Mouse (Mus musculus) limb, embryonic 14.5 days (tissue): ENCODE data around the gene Sln. TPM values are rescaled to one million over a fixed set of nuclear protein-coding genes. Genes with fewer than 3 reads are reported as not detected.

Experiments
- ATAC-seq: fragments of 200-750 bp; cut with Nextera tagmentation; 2 replicates; pipeline ENCODE4 v1.8.0; 2017; ENCODE audit warnings: low read depth, moderate number of reproducible peaks, moderate TSS enrichment; ENCODE audit not compliant: low FRiP score
- DNase-seq: peaks from one replicate; pipeline ENCODE4 v3.0.0-alpha.2; 2015; ENCODE audit warnings: low spot score
- H3K27ac ChIP-seq: fragments of 300-500 bp; sonication (generic); replicated peaks from 2 replicates; pipeline ENCODE4 v1.5.1; 2014; ENCODE audit warnings: low read depth, mild to moderate bottlenecking, low read length, moderate library complexity, mixed read lengths
- H3K27me3 ChIP-seq: fragments of 300-500 bp; sonication (generic); 2 replicates; pipeline ENCODE4 v1.6.1; 2014; ENCODE audit warnings: low read length, mixed read lengths; ENCODE audit not compliant: control insufficient read depth, insufficient read depth
- H3K36me3 ChIP-seq: fragments of 300-500 bp; sonication (generic); 2 replicates; pipeline ENCODE4 v1.6.1; 2014; ENCODE audit warnings: mild to moderate bottlenecking, low read length, moderate library complexity, mixed read lengths; ENCODE audit not compliant: control insufficient read depth, insufficient read depth
- H3K4me1 ChIP-seq: fragments of 300-500 bp; sonication (generic); 2 replicates; pipeline ENCODE4 v1.6.1; 2014; ENCODE audit warnings: antibody characterized with exemption, low read length, mixed read lengths; ENCODE audit not compliant: control insufficient read depth, insufficient read depth
- H3K4me2 ChIP-seq: fragments of 300-500 bp; sonication (generic); replicated peaks from 2 replicates; pipeline ENCODE4 v1.6.1; 2014; ENCODE audit warnings: low read depth, mild to moderate bottlenecking, low read length, moderate library complexity; ENCODE audit not compliant: severe bottlenecking
- H3K4me3 ChIP-seq: fragments of 300-500 bp; sonication (generic); replicated peaks from 2 replicates; pipeline ENCODE4 v1.5.1; 2014; ENCODE audit warnings: low read length
- H3K9ac ChIP-seq: fragments of 300-500 bp; sonication (generic); 2 replicates; pipeline ENCODE4 v1.6.1; 2014; ENCODE audit warnings: mild to moderate bottlenecking, low read depth, low read length, moderate library complexity; ENCODE audit not compliant: severe bottlenecking
- H3K9me3 ChIP-seq: fragments of 300-500 bp; sonication (generic); 2 replicates; pipeline ENCODE4 v1.6.1; 2016; ENCODE audit warnings: low read length; ENCODE audit not compliant: control insufficient read depth
- POLR2A ChIP-seq: fragments of 200-500 bp; IDR thresholded peaks from 2 replicates; pipeline ENCODE4 v1.8.0; 2012; ENCODE audit warnings: inconsistent platforms, mild to moderate bottlenecking, moderate library complexity, borderline replicate concordance; ENCODE audit not compliant: insufficient read depth, insufficient read length; ENCODE audit errors: extremely low read depth
- WGBS: fragments of 180-500 bp; shearing (Covaris S2); extraction: QIAGEN DNeasy Blood & Tissue Kit; methylation state at CpG from one replicate; pipeline ENCODE4 v1.1.7; 2014; 5-methylcytosine and 5-hydroxymethylcytosine counted together
- polyA plus RNA-seq, 2 experiments: library from polyadenylated mRNA; depleted of rRNA in 1 of 2; stranded (reverse) in 1 of 2; unstranded in 1 of 2; fragments of >200 nt; fragmentation: Nextera tagmentation in 1 of 2; extraction: Ambion mirVana in 1 of 2; gene quantifications; 2 replicates each; pipeline versions ENCODE4 v1.2.1 to v1.2.3; 2012 to 2014

Gene Sln
- polyA plus RNA-seq, 2 experiments, result 33.4 to 100 TPM

DNA sequence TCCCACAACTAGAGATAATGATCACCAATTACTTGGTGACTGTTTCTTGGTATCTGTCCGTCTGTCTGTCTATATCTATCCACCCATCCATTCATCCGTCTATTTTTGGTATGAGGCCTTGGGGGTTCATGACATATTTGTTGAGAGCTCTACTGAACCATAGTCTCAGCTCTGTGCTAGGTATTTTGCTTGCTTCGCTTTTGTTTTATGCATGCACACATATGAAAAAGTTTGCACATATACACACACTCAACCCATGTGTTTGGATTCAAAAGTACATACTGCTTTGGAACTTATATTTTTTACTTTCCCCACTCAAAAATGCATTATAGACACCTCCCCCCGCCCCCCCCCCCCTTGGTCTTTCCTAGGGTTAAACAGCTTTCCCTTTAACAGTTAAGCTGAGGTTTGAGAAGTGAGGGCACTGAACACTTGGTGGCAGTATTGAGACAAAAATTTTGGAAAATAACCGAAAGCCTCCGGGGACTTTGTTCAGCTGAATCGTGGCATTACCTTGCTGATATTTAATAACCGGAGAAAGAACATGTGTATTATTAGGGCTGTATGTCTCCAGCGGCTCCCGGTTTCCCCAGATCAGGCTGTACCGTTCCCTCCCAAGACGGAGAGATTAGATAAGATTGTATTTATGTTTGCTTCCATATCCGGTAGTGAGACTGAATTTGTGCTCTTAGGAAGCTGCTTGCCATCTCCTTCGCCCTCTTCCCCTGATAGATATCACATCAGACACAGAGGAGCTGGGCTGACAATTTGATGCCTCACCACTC lies 20.7 kb upstream of the Sln start:
- Histone ChIP-seq H3K27ac (no peak overlapping the region), H3K36me3 (no peaks in the 10 kb centered on the region), H3K9ac (peak overlapping the region; percentile 52), H3K9me3 (no peaks in the 10 kb centered on the region), H3K4me1 (no peaks in the 10 kb centered on the region), H3K4me2 (peak overlapping the region; percentile 43), H3K27me3 (no peaks in the 10 kb centered on the region), H3K4me3 (peak overlapping the region; percentile 37)
- 17% methylated on average over 14 of the region's 14 CpGs for WGBS
- ATAC-seq, result no peak; the same call in 1 of the 2 replicates
- no peak for TF ChIP-seq POLR2A
- peak; percentile 75 for DNase-seq

DNA sequence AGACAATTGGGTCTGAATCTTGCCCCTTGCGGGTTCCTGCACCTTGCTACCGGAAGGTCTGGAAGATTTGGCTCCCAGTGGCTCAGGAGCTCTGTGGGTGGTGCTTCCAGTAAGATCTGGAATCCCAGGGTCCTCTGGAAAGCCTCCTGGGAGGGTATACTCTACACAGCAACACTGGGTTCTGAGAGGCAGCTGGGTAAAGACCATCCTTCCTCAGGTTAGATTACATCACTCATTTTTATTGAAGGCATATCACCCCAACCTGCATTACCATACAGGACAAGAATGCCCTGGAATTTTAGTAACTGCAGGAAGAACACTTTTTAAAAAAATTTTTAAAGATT lies 20.1 kb upstream of the Sln start:
- ATAC-seq, result no peak

DNA sequence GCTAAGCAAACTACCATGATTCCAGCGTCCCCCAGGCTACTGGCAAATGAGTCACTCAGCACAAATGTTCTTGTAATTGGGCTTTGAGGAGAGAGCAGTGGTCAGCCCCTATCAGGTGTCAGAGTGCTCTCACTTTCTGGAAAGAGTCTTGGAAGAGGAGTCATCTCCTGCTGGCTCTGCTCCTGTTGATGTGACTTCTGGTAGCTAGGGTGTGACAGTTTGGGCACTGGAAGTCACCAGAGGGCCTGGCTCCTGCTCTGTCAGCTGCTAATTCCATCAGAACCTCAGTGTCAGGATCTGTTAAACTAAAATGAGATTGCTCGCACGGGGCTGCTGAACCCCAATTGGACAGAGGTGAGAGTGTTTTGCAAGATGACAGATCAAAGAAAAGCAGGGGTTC lies 14.9 kb upstream of the Sln start:
- no peak for TF ChIP-seq POLR2A
- Histone ChIP-seq H3K27me3 (no peaks in the 10 kb centered on the region), H3K36me3 (no peaks in the 10 kb centered on the region), H3K9me3 (no peaks in the 10 kb centered on the region), H3K4me3 (no peak overlapping the region), H3K9ac (no peak overlapping the region), H3K27ac (no peak overlapping the region), H3K4me2 (no peak overlapping the region), H3K4me1 (no peaks in the 10 kb centered on the region)
- ATAC-seq (no peak), DNase-seq (no peak)
- WGBS, result 38% methylated on average over 3 of the region's 3 CpGs

More for the DNA sequence above, 20.1 kb upstream of the Sln start:
- peak overlapping the region; percentile 52 for H3K9ac ChIP-seq
- H3K4me1 ChIP-seq, result no peaks in the 10 kb centered on the region
- peak overlapping the region; percentile 43 for H3K4me2 ChIP-seq
- peak overlapping the region; percentile 37 for H3K4me3 ChIP-seq
- TF ChIP-seq POLR2A, result no peak
- H3K27ac ChIP-seq, result no peak overlapping the region
- no peaks in the 10 kb centered on the region for H3K9me3 ChIP-seq
- H3K27me3 ChIP-seq, result no peaks in the 10 kb centered on the region
- 40% methylated on average over 2 of the region's 2 CpGs for WGBS
- DNase-seq, result no peak
- no peaks in the 10 kb centered on the region for H3K36me3 ChIP-seq

DNA sequence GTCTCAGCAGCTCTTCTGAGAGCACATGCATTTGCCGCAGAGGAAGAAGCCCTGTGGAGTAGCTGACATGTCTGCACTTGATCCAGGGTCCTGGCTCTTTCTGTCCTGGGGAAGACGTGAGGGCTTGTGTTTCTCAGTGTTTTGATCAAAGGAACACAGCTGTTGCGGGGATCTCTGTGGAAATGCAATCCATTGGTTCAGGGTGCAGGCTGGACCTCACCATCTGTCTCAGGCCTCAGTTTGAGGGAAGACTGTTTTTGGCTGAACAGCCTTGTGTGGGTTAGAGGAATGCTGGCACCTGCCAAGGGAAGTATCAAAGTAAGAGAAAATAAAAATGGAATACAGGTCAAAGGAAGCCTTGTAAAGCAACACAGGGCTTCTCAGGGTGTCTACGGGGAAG lies 14.0 kb upstream of the Sln start:
- H3K9me3 ChIP-seq, result no peaks in the 10 kb centered on the region
- no peak overlapping the region for H3K27ac ChIP-seq
- no peak overlapping the region for H3K9ac ChIP-seq
- no peak for TF ChIP-seq POLR2A
- no peak for DNase-seq
- no peak overlapping the region for H3K4me2 ChIP-seq
- no peaks in the 10 kb centered on the region for H3K4me1 ChIP-seq
- H3K36me3 ChIP-seq, result no peaks in the 10 kb centered on the region
- ATAC-seq, result peak; percentile 44; the same call in 1 of the 2 replicates
- 43% methylated on average over 4 of the region's 4 CpGs for WGBS
- no peak overlapping the region for H3K4me3 ChIP-seq
- no peaks in the 10 kb centered on the region for H3K27me3 ChIP-seq

DNA sequence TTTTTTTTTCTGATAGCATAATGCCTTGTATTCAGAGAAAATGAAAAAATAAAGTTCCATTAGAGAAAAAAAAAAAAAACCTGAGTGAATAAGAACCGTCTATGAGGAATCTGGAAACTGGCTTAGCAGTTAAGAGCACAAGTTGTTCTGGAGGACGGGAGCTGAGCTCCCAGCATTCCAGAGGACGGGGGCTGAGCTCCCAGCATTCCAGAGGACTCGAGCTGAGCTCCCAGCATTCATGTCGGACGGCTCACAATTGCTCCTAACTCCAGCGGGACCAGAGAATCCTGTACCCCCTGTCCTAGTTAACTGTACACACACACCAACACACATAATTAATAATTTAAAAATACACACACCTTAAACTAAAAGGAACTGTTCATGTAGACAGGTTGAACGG lies 11.1 kb upstream of the Sln start:
- WGBS, result 67% methylated on average over 8 of the region's 8 CpGs
- ATAC-seq (no peak), DNase-seq (no peak)
- no peak for TF ChIP-seq POLR2A
- no peaks in the 10 kb centered on the region for H3K27me3 ChIP-seq
- no peak overlapping the region for H3K4me3 ChIP-seq
- no peak overlapping the region for H3K9ac ChIP-seq
- H3K36me3 ChIP-seq, result no peaks in the 10 kb centered on the region
- no peaks in the 10 kb centered on the region for H3K4me1 ChIP-seq
- no peak overlapping the region for H3K4me2 ChIP-seq
- no peak overlapping the region for H3K27ac ChIP-seq
- H3K9me3 ChIP-seq, result no peaks in the 10 kb centered on the region
